11 mouse cellular contexts compared by ENCODE assay signal in the genomic region with DNA sequence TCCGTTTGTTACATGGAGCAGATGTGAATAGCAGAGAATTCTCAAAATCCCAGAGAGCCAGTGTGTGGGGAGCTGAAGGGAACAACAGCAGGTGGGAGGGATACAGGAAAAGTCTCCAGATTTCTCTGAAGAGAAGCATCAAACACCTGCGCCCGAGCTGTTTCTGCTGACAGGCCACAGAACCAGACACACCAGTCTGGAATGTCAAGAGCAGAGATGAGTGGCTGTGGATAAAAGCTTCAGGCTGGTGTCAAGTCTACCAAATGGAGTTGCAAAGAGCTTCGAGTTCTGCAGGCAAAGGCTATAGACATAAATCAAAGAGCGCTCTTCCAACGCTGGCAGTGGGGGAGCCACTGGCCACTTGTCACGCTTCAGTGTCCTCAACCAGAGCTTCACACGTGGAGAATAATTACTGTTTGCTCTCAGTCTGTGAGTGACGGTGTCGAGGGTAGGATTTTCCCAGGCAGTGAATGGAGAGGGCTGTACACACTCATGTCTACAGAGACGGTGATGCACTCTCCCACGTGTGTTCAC.
DNase-seq lines count a peak whose midpoint lies in the region; ATAC-seq lines count a peak whose summit lies in the region.
"Had no signal": no experiment of that assay in that cellular context is flagged by ENCODE, and none has a peak within 500 bp of the region (broad histone marks: within the 10 kb centered on the region; RNA-seq: fewer than 3 reads in every experiment).

No protein-coding gene starts in this region.

- H3K9me3 ChIP-seq in kidney, embryonic 14.5 days (ENCODE audit: control insufficient read depth, low read length), result no peaks in the 10 kb centered on the region
- H3K9me3 ChIP-seq: megakaryocyte, embryonic 14.5 days had no signal

- peak; percentile 90 for ATAC-seq in kidney, embryonic 14.5 days (ENCODE audit: low FRiP score, low TSS enrichment)
- ATAC-seq: inflammation-experienced regulatory T-cells, adult 6 months; liver, postnatal 0 days had no signal

- 9% methylated on average over 12 of the region's 12 CpGs for WGBS in kidney, embryonic 14.5 days

- no peak overlapping the region for H3K9ac ChIP-seq in kidney, embryonic 14.5 days (ENCODE audit: low read depth, low read length)
- H3K9ac ChIP-seq: liver, postnatal 0 days had no signal

- no peaks in the 10 kb centered on the region for H3K27me3 ChIP-seq in kidney, embryonic 14.5 days (ENCODE audit: control insufficient read depth, insufficient read depth, low read length)

- H3K36me3 ChIP-seq in kidney, embryonic 14.5 days (ENCODE audit: control insufficient read depth, insufficient read depth, low read length), result no peaks in the 10 kb centered on the region

- no peak overlapping the region; the same call in 1 of the 2 replicates for H3K27ac ChIP-seq in kidney, embryonic 14.5 days (ENCODE audit: low read depth, low read length)

- H3K4me3 ChIP-seq in kidney, embryonic 14.5 days (ENCODE audit: low read length), result no peak overlapping the region
- H3K4me3 ChIP-seq: megakaryocyte, embryonic 14.5 days had no signal

- no peak for DNase-seq in kidney, postnatal 14 days
- DNase-seq in brain, adult 2 months (ENCODE audit: low read depth, low spot score), result peak; percentile 74
- DNase-seq in embryo, embryonic 11 days, result peak; percentile 21
- DNase-seq in mesoderm, embryonic 11.5 days (ENCODE audit: low read depth, low spot score), result peak; percentile 65
- DNase-seq in gastrocnemius, postnatal 10 days, result no peak
- no peak for DNase-seq in natural killer cell, adult 2 months (ENCODE audit: low spot score in 2 of 2)
- DNase-seq: cerebellum, postnatal 10 days; liver, postnatal 0 days had no signal

- H3K4me1 ChIP-seq in kidney, embryonic 14.5 days (ENCODE audit: control insufficient read depth, insufficient read depth, low read length), result peaks cover 20% of the 10 kb centered on the region
- H3K4me1 ChIP-seq: megakaryocyte, embryonic 14.5 days had no signal

- no peak overlapping the region for H3K4me2 ChIP-seq in kidney, embryonic 14.5 days (replicated peaks; ENCODE audit: low read depth, low read length)

Comparison
In these comparisons a context has a peak if more than half of its experiments do, and no peak if none do; other contexts are left out.
1. DNase-seq: peak in brain, adult 2 months (single experiment), embryo, embryonic 11 days (single experiment) and mesoderm, embryonic 11.5 days (single experiment); none in kidney, postnatal 14 days (single experiment), gastrocnemius, postnatal 10 days (single experiment) and natural killer cell, adult 2 months (0 of 2).